Mouse (Mus musculus) urinary bladder, adult 18-20 months (tissue): ENCODE measurements around the gene Hoxb2.

Experiments
- DNase-seq, 2 experiments: peaks; one replicate each; pipeline ENCODE4 v3.0.0; 2022; ENCODE audit warnings: low spot score in 2 of 2, mixed read lengths in 2 of 2

Gene Hoxb2

GRCm38 (mm10) chr11:96350341-96350624, at the start of gene Hoxb2:
Gene Hoxb2 (plus strand): TSS chr11:96350525.
- no peak for DNase-seq

- no peak for DNase-seq
Observed at GRCm38 (mm10) chr11:96301064-96301431, 49.3 kb upstream of the Hoxb2 start.

GRCm38 (mm10) chr11:96301837-96302236, 48.5 kb upstream of the Hoxb2 start:
- no peak for DNase-seq

GRCm38 (mm10) chr11:96302381-96303150, 47.8 kb upstream of the Hoxb2 start:
- no peak for DNase-seq

- no peak for DNase-seq
Observed at GRCm38 (mm10) chr11:96303151-96304099, 46.9 kb upstream of the Hoxb2 start, which contains the start of gene Hoxb5. Gene Hoxb5 (plus strand): TSS chr11:96303336.

GRCm38 (mm10) chr11:96304381-96305195, 45.7 kb upstream of the Hoxb2 start:
- DNase-seq, result peak in 1 of 2 experiments; percentile 25

- no peak for DNase-seq
Observed at GRCm38 (mm10) chr11:96305505-96306182, 44.7 kb upstream of the Hoxb2 start.

GRCm38 (mm10) chr11:96306183-96306907, 44.0 kb upstream of the Hoxb2 start:
- DNase-seq, result peak in 1 of 2 experiments; percentile 25

- no peak for DNase-seq
Observed at GRCm38 (mm10) chr11:96306908-96307269, 43.4 kb upstream of the Hoxb2 start.

- DNase-seq, result peak in 1 of 2 experiments; percentile 4
Observed at GRCm38 (mm10) chr11:96308763-96309162, 41.6 kb upstream of the Hoxb2 start.

- peak in 1 of 2 experiments; percentile 13 for DNase-seq
Observed at GRCm38 (mm10) chr11:96309288-96309687, 41.0 kb upstream of the Hoxb2 start.

GRCm38 (mm10) chr11:96310183-96310938, 40.0 kb upstream of the Hoxb2 start:
- peak in 1 of 2 experiments; percentile 17 for DNase-seq

- peak in 1 of 2 experiments; percentile 41 for DNase-seq
Observed at GRCm38 (mm10) chr11:96311097-96311496, 39.2 kb upstream of the Hoxb2 start.

- DNase-seq, result peak; percentile 56 to 58
Observed at GRCm38 (mm10) chr11:96311520-96312417, 38.6 kb upstream of the Hoxb2 start.

- DNase-seq, result no peak
Observed at GRCm38 (mm10) chr11:96313134-96313533, 37.2 kb upstream of the Hoxb2 start.

GRCm38 (mm10) chr11:96313806-96314428, 36.4 kb upstream of the Hoxb2 start:
- DNase-seq, result peak in 1 of 2 experiments; percentile 23

- DNase-seq, result peak in 1 of 2 experiments; percentile 53
Observed at GRCm38 (mm10) chr11:96314671-96315343, 35.5 kb upstream of the Hoxb2 start.

- DNase-seq, result peak in 1 of 2 experiments; percentile 52
Observed at GRCm38 (mm10) chr11:96315344-96315681, 35.0 kb upstream of the Hoxb2 start.
